Comparison of ENCODE assay signal across 8 mouse cellular contexts in genomic region chr9:108003531-108003890, GRCm38 (mm10). TPM values are rescaled to one million over a fixed set of nuclear protein-coding genes. Genes with fewer than 3 reads are reported as not detected.
DNase-seq lines count a peak whose midpoint lies in the region; ATAC-seq and TF ChIP-seq lines count a peak whose summit lies in the region.

No protein-coding gene starts in this region.

- H3K4me2 ChIP-seq in hindbrain, embryonic 11.5 days (replicated peaks; ENCODE audit: low read depth, low read length): peak overlapping the region; percentile 81
- H3K4me2 ChIP-seq in liver, postnatal 0 days (ENCODE audit: low read depth, low read length): peak overlapping the region; percentile 88
- H3K4me2 ChIP-seq in stomach, postnatal 0 days (replicated peaks; ENCODE audit: low read depth): peak overlapping the region; percentile 79

- H3K27ac ChIP-seq in hindbrain, embryonic 11.5 days (ENCODE audit: low read depth, low read length): no peak overlapping the region
- H3K27ac ChIP-seq in liver, postnatal 0 days (ENCODE audit: low read depth): peak overlapping the region; percentile 98
- peak overlapping the region; percentile 98; the same call in 1 of the 2 replicates for H3K27ac ChIP-seq in stomach, postnatal 0 days (replicated peaks)

- TF ChIP-seq CTCF in liver, postnatal 0 days (IDR thresholded peaks at IDR 0.05; ENCODE audit: low read depth): no peak
- TF ChIP-seq CTCF in stomach, postnatal 0 days (IDR thresholded peaks at IDR 0.05; ENCODE audit: low read depth): no peak

- no peak for ATAC-seq in hindbrain, embryonic 11.5 days (ENCODE audit: low FRiP score)
- no peak for ATAC-seq in liver, postnatal 0 days
- no peak for ATAC-seq in stomach, postnatal 0 days (ENCODE audit: low FRiP score, low TSS enrichment)

- no peaks in the 10 kb centered on the region for H3K27me3 ChIP-seq in hindbrain, embryonic 11.5 days (ENCODE audit: control insufficient read depth, insufficient read depth, low read length)
- no peaks in the 10 kb centered on the region for H3K27me3 ChIP-seq in liver, postnatal 0 days (ENCODE audit: insufficient read depth, low read length)
- H3K27me3 ChIP-seq in stomach, postnatal 0 days (ENCODE audit: control insufficient read depth, insufficient read depth, low read length): no peaks in the 10 kb centered on the region

- no peak for TF ChIP-seq EP300 in liver, postnatal 0 days (IDR thresholded peaks at IDR 0.05; ENCODE audit: low read depth)
- no peak for TF ChIP-seq EP300 in stomach, postnatal 0 days (optimal IDR thresholded peaks at IDR 0.05)

- peak; percentile 36 for DNase-seq in cerebellum, adult 11-12 months
- DNase-seq in cerebellum, adult 11 months: no peak
- peak; percentile 25 for DNase-seq in 416B (ENCODE audit: low read depth)
- DNase-seq in embryo, embryonic 10.5 days (ENCODE audit: low spot score): peak; percentile 44
- peak; percentile 44 for DNase-seq in hindbrain, embryonic 11.5 days (ENCODE audit: low spot score)
- peak; percentile 37 for DNase-seq in liver, postnatal 0 days
- no peak for DNase-seq in stomach, postnatal 0 days (ENCODE audit: low spot score)
- no peak for DNase-seq in layer of hippocampus, adult 9-10 months (ENCODE audit: low spot score)

- no peaks in the 10 kb centered on the region for H3K9me3 ChIP-seq in hindbrain, embryonic 11.5 days (ENCODE audit: control insufficient read depth, low read length)
- no peaks in the 10 kb centered on the region for H3K9me3 ChIP-seq in liver, postnatal 0 days (ENCODE audit: low read length)
- no peaks in the 10 kb centered on the region for H3K9me3 ChIP-seq in stomach, postnatal 0 days (ENCODE audit: control insufficient read depth, low read length)

- H3K36me3 ChIP-seq in hindbrain, embryonic 11.5 days (ENCODE audit: control insufficient read depth, insufficient read depth, low read length): no peaks in the 10 kb centered on the region
- H3K36me3 ChIP-seq in liver, postnatal 0 days (replicated peaks; ENCODE audit: insufficient read depth, low read length): 0 out of 2 replicates have a peak, but pooled peaks cover 7% of the 10 kb centered on the region
- no peaks in the 10 kb centered on the region for H3K36me3 ChIP-seq in stomach, postnatal 0 days (ENCODE audit: control insufficient read depth, insufficient read depth, low read length)

- H3K4me3 ChIP-seq in hindbrain, embryonic 11.5 days (ENCODE audit: low read depth, low read length): peak overlapping the region; percentile 88
- H3K4me3 ChIP-seq in liver, postnatal 0 days (ENCODE audit: low read depth, low read length): peak overlapping the region; percentile 94
- H3K4me3 ChIP-seq in stomach, postnatal 0 days (ENCODE audit: low read depth, low read length): peak overlapping the region; percentile 100

- peak overlapping the region; percentile 97 for H3K9ac ChIP-seq in hindbrain, embryonic 11.5 days (ENCODE audit: low read depth, low read length)
- H3K9ac ChIP-seq in liver, postnatal 0 days (replicated peaks): peak overlapping the region; percentile 99
- H3K9ac ChIP-seq in stomach, postnatal 0 days (ENCODE audit: low read length): peak overlapping the region; percentile 99

- 20% methylated on average over 8 of the region's 8 CpGs for WGBS in hindbrain, embryonic 11.5 days
- WGBS in liver, postnatal 0 days (ENCODE audit: insufficient replicate concordance): 26% methylated on average over 8 of the region's 8 CpGs
- WGBS in stomach, postnatal 0 days: 10% methylated on average over 8 of the region's 8 CpGs

- H3K4me1 ChIP-seq in hindbrain, embryonic 11.5 days (replicated peaks; ENCODE audit: control insufficient read depth, insufficient read depth, low read length): peaks cover 5% of the 10 kb centered on the region
- H3K4me1 ChIP-seq in liver, postnatal 0 days (ENCODE audit: insufficient read depth): peaks cover 29% of the 10 kb centered on the region
- H3K4me1 ChIP-seq in stomach, postnatal 0 days (replicated peaks; ENCODE audit: control insufficient read depth, insufficient read depth): no peaks in the 10 kb centered on the region; the same call in 1 of the 2 replicates

RNA-seq across cellular contexts. Expression of gene Ip6k1, which starts 1.2 kb away (rescaled TPM):
- 27.4 and 35.5 TPM in 2 replicates for polyA plus RNA-seq in hindbrain, embryonic 11.5 days (2014; fragmentation: Nextera tagmentation; extraction: Ambion mirVana)
- polyA plus RNA-seq in liver, postnatal 0 days (2015; fragmentation: Nextera tagmentation; extraction: Ambion mirVana): 18.4 and 19.8 TPM in 2 replicates
- 24.0 and 26.3 TPM in 2 replicates for polyA plus RNA-seq in stomach, postnatal 0 days (2015; fragmentation: Nextera tagmentation; extraction: Ambion mirVana)

RNA-seq across cellular contexts. Expression of gene Gm20662, which starts 7.4 kb away (rescaled TPM):
- polyA plus RNA-seq in hindbrain, embryonic 11.5 days (2014; fragmentation: Nextera tagmentation; extraction: Ambion mirVana): 0.10 and 0.14 TPM in 2 replicates
- 0.07 TPM in 1 of 2 replicates, not detected in the other for polyA plus RNA-seq in liver, postnatal 0 days (2015; fragmentation: Nextera tagmentation; extraction: Ambion mirVana)
- 0.18 TPM in 1 of 2 replicates, not detected in the other for polyA plus RNA-seq in stomach, postnatal 0 days (2015; fragmentation: Nextera tagmentation; extraction: Ambion mirVana)

RNA-seq across cellular contexts. Expression of gene Cdhr4, which starts 11.2 kb away (rescaled TPM):
- 2.9 and 3.3 TPM in 2 replicates for polyA plus RNA-seq in hindbrain, embryonic 11.5 days (2014; fragmentation: Nextera tagmentation; extraction: Ambion mirVana)
- 0.75 and 1.1 TPM in 2 replicates for polyA plus RNA-seq in liver, postnatal 0 days (2015; fragmentation: Nextera tagmentation; extraction: Ambion mirVana)
- polyA plus RNA-seq in stomach, postnatal 0 days (2015; fragmentation: Nextera tagmentation; extraction: Ambion mirVana): 1.3 and 2.0 TPM in 2 replicates

RNA-seq across cellular contexts. Expression of gene Inka1, which starts 17.8 kb away (rescaled TPM):
- polyA plus RNA-seq in hindbrain, embryonic 11.5 days (2014; fragmentation: Nextera tagmentation; extraction: Ambion mirVana): 56.4 and 61.9 TPM in 2 replicates
- 28.5 and 30.6 TPM in 2 replicates for polyA plus RNA-seq in liver, postnatal 0 days (2015; fragmentation: Nextera tagmentation; extraction: Ambion mirVana)
- polyA plus RNA-seq in stomach, postnatal 0 days (2015; fragmentation: Nextera tagmentation; extraction: Ambion mirVana): 25.9 and 27.6 TPM in 2 replicates

RNA-seq across cellular contexts. Expression of gene Gm20661, which starts 20.7 kb away (rescaled TPM):
- polyA plus RNA-seq in hindbrain, embryonic 11.5 days (2014; fragmentation: Nextera tagmentation; extraction: Ambion mirVana): 1.8 and 1.9 TPM in 2 replicates
- 0.12 and 0.31 TPM in 2 replicates for polyA plus RNA-seq in liver, postnatal 0 days (2015; fragmentation: Nextera tagmentation; extraction: Ambion mirVana)
- 0.69 and 0.87 TPM in 2 replicates for polyA plus RNA-seq in stomach, postnatal 0 days (2015; fragmentation: Nextera tagmentation; extraction: Ambion mirVana)

Comparison
In these comparisons a context has a peak if more than half of its experiments do, and no peak if none do; other contexts are left out.
1. DNase-seq: peak in cerebellum, adult 11-12 months (single experiment), 416B (single experiment), embryo, embryonic 10.5 days (single experiment), hindbrain, embryonic 11.5 days (single experiment) and liver, postnatal 0 days (single experiment); none in cerebellum, adult 11 months (single experiment), stomach, postnatal 0 days (single experiment) and layer of hippocampus, adult 9-10 months (single experiment).
2. Peak in every context shown above with its lines, with median percentiles within 50 percentile points of each other: H3K4me2 ChIP-seq, H3K4me3 ChIP-seq and H3K9ac ChIP-seq.